9 mouse cellular contexts compared by ENCODE assay signal in the genomic region with DNA sequence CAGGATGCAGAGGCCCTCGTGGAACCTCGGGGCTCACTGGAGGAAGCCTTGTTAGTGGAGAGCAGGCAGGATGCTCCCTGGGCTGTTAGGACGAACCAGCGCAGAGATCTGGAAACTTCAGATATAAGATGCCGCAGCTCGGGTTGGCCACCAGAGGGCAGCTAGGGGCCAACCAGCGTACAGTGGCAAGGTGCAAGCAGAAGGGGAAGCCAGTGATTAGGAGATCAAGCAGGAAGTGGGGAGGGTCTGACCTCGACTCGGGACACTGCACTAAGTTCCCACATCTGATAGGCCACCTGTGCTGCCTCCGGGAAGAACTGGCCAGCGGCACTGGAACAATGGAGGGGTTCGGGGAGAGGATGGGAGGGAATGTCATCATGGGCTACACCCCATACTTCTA. TPM values are rescaled to one million over a fixed set of nuclear protein-coding genes. Genes with fewer than 3 reads are reported as not detected.
DNase-seq lines count a peak whose midpoint lies in the region; ATAC-seq lines count a peak whose summit lies in the region.
"Had no signal": no experiment of that assay in that cellular context is flagged by ENCODE, and none has a peak within 500 bp of the region (broad histone marks: within the 10 kb centered on the region; RNA-seq: fewer than 3 reads in every experiment).

No protein-coding gene starts in this region.

- peaks cover 7% of the 10 kb centered on the region; the same call in 1 of the 2 replicates for H3K9me3 ChIP-seq in embryonic facial prominence, embryonic 12.5 days
- peaks cover 5% of the 10 kb centered on the region; the same call in 1 of the 2 replicates for H3K9me3 ChIP-seq in heart, embryonic 12.5 days (replicated peaks)
- H3K9me3 ChIP-seq in kidney, embryonic 14.5 days (ENCODE audit: control insufficient read depth, low read length), result peaks cover 7% of the 10 kb centered on the region; the same call in 1 of the 2 replicates
- 0 out of 2 replicates have a peak, but pooled peaks cover 4% of the 10 kb centered on the region for H3K9me3 ChIP-seq in liver, embryonic 12.5 days (replicated peaks)
- H3K9me3 ChIP-seq in stomach, embryonic 16.5 days (replicated peaks; ENCODE audit: control insufficient read depth, low read length), result no peaks in the 10 kb centered on the region; the same call in 1 of the 2 replicates
- H3K9me3 ChIP-seq: embryonic facial prominence, embryonic 13.5 days had no signal

- H3K4me2 ChIP-seq in embryonic facial prominence, embryonic 12.5 days (replicated peaks), result no peak overlapping the region
- H3K4me2 ChIP-seq in heart, embryonic 12.5 days, result no peak overlapping the region
- H3K4me2 ChIP-seq in kidney, embryonic 14.5 days (replicated peaks; ENCODE audit: low read depth, low read length), result no peak overlapping the region
- no peak overlapping the region for H3K4me2 ChIP-seq in liver, embryonic 12.5 days
- H3K4me2 ChIP-seq in stomach, embryonic 16.5 days (ENCODE audit: low read depth, low read length), result no peak overlapping the region
- H3K4me2 ChIP-seq: embryonic facial prominence, embryonic 13.5 days had no signal

- H3K4me3 ChIP-seq in embryonic facial prominence, embryonic 12.5 days, result no peak overlapping the region
- H3K4me3 ChIP-seq in heart, embryonic 12.5 days, result no peak overlapping the region
- H3K4me3 ChIP-seq in kidney, embryonic 14.5 days (ENCODE audit: low read length), result no peak overlapping the region
- no peak overlapping the region for H3K4me3 ChIP-seq in liver, embryonic 12.5 days
- H3K4me3 ChIP-seq in stomach, embryonic 16.5 days (replicated peaks; ENCODE audit: low read length), result no peak overlapping the region
- H3K4me3 ChIP-seq: embryonic facial prominence, embryonic 13.5 days had no signal

- H3K9ac ChIP-seq in embryonic facial prominence, embryonic 12.5 days, result no peak overlapping the region
- H3K9ac ChIP-seq in heart, embryonic 12.5 days, result 0 out of 2 replicates have a peak overlapping the region, but pooled peaks have one; percentile 29
- no peak overlapping the region for H3K9ac ChIP-seq in kidney, embryonic 14.5 days (ENCODE audit: low read depth, low read length)
- no peak overlapping the region for H3K9ac ChIP-seq in liver, embryonic 12.5 days
- H3K9ac ChIP-seq in stomach, embryonic 16.5 days (ENCODE audit: low read length), result no peak overlapping the region
- H3K9ac ChIP-seq: embryonic facial prominence, embryonic 13.5 days had no signal

- H3K36me3 ChIP-seq in embryonic facial prominence, embryonic 12.5 days, result peaks cover 67% of the 10 kb centered on the region
- peaks cover 85% of the 10 kb centered on the region for H3K36me3 ChIP-seq in heart, embryonic 12.5 days
- peaks cover 55% of the 10 kb centered on the region for H3K36me3 ChIP-seq in kidney, embryonic 14.5 days (ENCODE audit: control insufficient read depth, insufficient read depth, low read length)
- peaks cover 52% of the 10 kb centered on the region for H3K36me3 ChIP-seq in liver, embryonic 12.5 days
- peaks cover 30% of the 10 kb centered on the region for H3K36me3 ChIP-seq in stomach, embryonic 16.5 days (ENCODE audit: control insufficient read depth, insufficient read depth, low read length)

- WGBS in embryonic facial prominence, embryonic 12.5 days, result 4% methylated on average over 12 of the region's 12 CpGs
- WGBS in heart, embryonic 12.5 days, result 5% methylated on average over 12 of the region's 12 CpGs
- WGBS in kidney, embryonic 14.5 days, result 3% methylated on average over 12 of the region's 12 CpGs
- WGBS in liver, embryonic 12.5 days (ENCODE audit: insufficient replicate concordance), result 2% methylated on average over 11 of the region's 12 CpGs
- 6% methylated on average over 12 of the region's 12 CpGs for WGBS in stomach, embryonic 16.5 days

- DNase-seq in B cell, adult 2 months, result peak; percentile 75 to 77
- DNase-seq in adrenal gland, postnatal 10 days, result peak; percentile 75
- peak; percentile 47 to 64 for DNase-seq in natural killer cell, adult 2 months (ENCODE audit: low spot score in 2 of 2)

- no peaks in the 10 kb centered on the region for H3K27me3 ChIP-seq in embryonic facial prominence, embryonic 12.5 days
- H3K27me3 ChIP-seq in heart, embryonic 12.5 days (replicated peaks), result no peaks in the 10 kb centered on the region
- no peaks in the 10 kb centered on the region for H3K27me3 ChIP-seq in kidney, embryonic 14.5 days (ENCODE audit: control insufficient read depth, insufficient read depth, low read length)
- H3K27me3 ChIP-seq in liver, embryonic 12.5 days (replicated peaks), result no peaks in the 10 kb centered on the region
- H3K27me3 ChIP-seq in stomach, embryonic 16.5 days (ENCODE audit: control insufficient read depth, insufficient read depth, low read length), result no peaks in the 10 kb centered on the region
- H3K27me3 ChIP-seq: embryonic facial prominence, embryonic 13.5 days had no signal

- no peaks in the 10 kb centered on the region for H3K4me1 ChIP-seq in embryonic facial prominence, embryonic 12.5 days
- H3K4me1 ChIP-seq in heart, embryonic 12.5 days (replicated peaks), result peaks cover 24% of the 10 kb centered on the region
- H3K4me1 ChIP-seq in kidney, embryonic 14.5 days (ENCODE audit: control insufficient read depth, insufficient read depth, low read length), result no peaks in the 10 kb centered on the region
- no peaks in the 10 kb centered on the region for H3K4me1 ChIP-seq in liver, embryonic 12.5 days
- H3K4me1 ChIP-seq in stomach, embryonic 16.5 days (ENCODE audit: control insufficient read depth, insufficient read depth, low read length), result no peaks in the 10 kb centered on the region
- H3K4me1 ChIP-seq: embryonic facial prominence, embryonic 13.5 days had no signal

- no peak overlapping the region for H3K27ac ChIP-seq in embryonic facial prominence, embryonic 12.5 days
- peak overlapping the region; percentile 53 for H3K27ac ChIP-seq in heart, embryonic 12.5 days (ENCODE audit: poor library complexity, severe bottlenecking)
- no peak overlapping the region for H3K27ac ChIP-seq in kidney, embryonic 14.5 days (ENCODE audit: low read depth, low read length)
- H3K27ac ChIP-seq in liver, embryonic 12.5 days, result no peak overlapping the region
- H3K27ac ChIP-seq in stomach, embryonic 16.5 days (ENCODE audit: low read length), result no peak overlapping the region
- H3K27ac ChIP-seq: embryonic facial prominence, embryonic 13.5 days had no signal

- 0 out of 2 replicates have a peak, but pooled peaks have one; percentile 30 for ATAC-seq in embryonic facial prominence, embryonic 12.5 days (ENCODE audit: insufficient number of reproducible peaks, insufficient read depth, low FRiP score, low TSS enrichment)
- ATAC-seq in heart, embryonic 12.5 days (ENCODE audit: insufficient number of reproducible peaks, low FRiP score), result peak; percentile 56
- ATAC-seq in kidney, embryonic 14.5 days (ENCODE audit: low FRiP score, low TSS enrichment), result peak; percentile 82
- ATAC-seq in liver, embryonic 12.5 days, result 0 out of 2 replicates have a peak, but pooled peaks have one; percentile 27
- ATAC-seq in stomach, embryonic 16.5 days (ENCODE audit: insufficient read depth, low FRiP score), result peak; percentile 62; the same call in 1 of the 2 replicates

RNA-seq across cellular contexts. Expression of a gene that starts 35.0 kb away (rescaled TPM):
- 100 to 1,000 TPM; 181 to 222 TPM for total RNA-seq in adrenal gland, postnatal 10 days (2021)
- polyA plus RNA-seq in embryonic facial prominence, embryonic 12.5 days (2016; fragmentation: Nextera tagmentation; extraction: Ambion mirVana), result 204 and 212 TPM in 2 replicates
- 335 and 339 TPM in 2 replicates for polyA plus RNA-seq in heart, embryonic 12.5 days (2016; fragmentation: Nextera tagmentation; extraction: Ambion mirVana)
- 125 and 174 TPM in 2 replicates for polyA plus RNA-seq in kidney, embryonic 14.5 days (2014; fragmentation: Nextera tagmentation; extraction: Ambion mirVana)
- 52.9 and 54.7 TPM in 2 replicates for polyA plus RNA-seq in liver, embryonic 12.5 days (2016; fragmentation: Nextera tagmentation; extraction: Ambion mirVana)
- 364 and 365 TPM in 2 replicates for polyA plus RNA-seq in stomach, embryonic 16.5 days (2015; fragmentation: Nextera tagmentation; extraction: Ambion mirVana)

RNA-seq across cellular contexts. Expression of a gene that starts 35.6 kb away (rescaled TPM):
- total RNA-seq in adrenal gland, postnatal 10 days (2021), result 10 to 100 TPM; 53.2 to 64.1 TPM
- 19.3 and 20.0 TPM in 2 replicates for polyA plus RNA-seq in embryonic facial prominence, embryonic 12.5 days (2016; fragmentation: Nextera tagmentation; extraction: Ambion mirVana)
- polyA plus RNA-seq in heart, embryonic 12.5 days (2016; fragmentation: Nextera tagmentation; extraction: Ambion mirVana), result 23.1 and 23.6 TPM in 2 replicates
- 12.3 and 14.8 TPM in 2 replicates for polyA plus RNA-seq in kidney, embryonic 14.5 days (2014; fragmentation: Nextera tagmentation; extraction: Ambion mirVana)
- polyA plus RNA-seq in liver, embryonic 12.5 days (2016; fragmentation: Nextera tagmentation; extraction: Ambion mirVana), result 7.4 and 7.6 TPM in 2 replicates
- polyA plus RNA-seq in stomach, embryonic 16.5 days (2015; fragmentation: Nextera tagmentation; extraction: Ambion mirVana), result 21.3 and 23.1 TPM in 2 replicates

Comparison
In these comparisons a context has a peak if more than half of its experiments do, and no peak if none do; other contexts are left out.
1. ATAC-seq: peak in every context shown above with its lines; median percentile 82 in kidney, embryonic 14.5 days; 62 in stomach, embryonic 16.5 days; 56 in heart, embryonic 12.5 days; 30 in embryonic facial prominence, embryonic 12.5 days; 27 in liver, embryonic 12.5 days.